Mouse (Mus musculus): ENCODE data around the gene Gk. TPM values are rescaled to one million over a fixed set of nuclear protein-coding genes. Genes with fewer than 3 reads are reported as not detected.

Gk gene
- polyA plus RNA-seq (2017; shearing (Covaris generic)) = 1 to 10 TPM; 2.6 to 2.9 TPM

GRCm38 (mm10) chrX:85776544-85777087 lies at the start of gene Gk:
Gene Gk (minus strand): TSS chrX:85776819.

Other genes with a start within 250 kb of the Gk start
- gene Tab3, start 202.8 kb downstream of the Gk start, polyA plus RNA-seq (2017; shearing (Covaris generic)) = 1 to 10 TPM; 7.3 to 8.0 TPM
- gene 5430427O19Rik, start 93.5 kb upstream of the Gk start, polyA plus RNA-seq (2017; shearing (Covaris generic)) = 1 to 10 TPM; 1.4 to 2.6 TPM